Mouse (Mus musculus): ENCODE measurements around the gene Fam43b. TPM values are rescaled to one million over a fixed set of nuclear protein-coding genes. Genes with fewer than 3 reads are reported as not detected.

Fam43b gene
- polyA plus RNA-seq, 1 experiment, result not detected

GRCm38 (mm10) chr4:138368498-138369260 is 27.6 kb downstream of the Fam43b start:
- H3K79me3 ChIP-seq (ENCODE audit: low read depth), result no peaks in the 10 kb centered on the region
- TF ChIP-seq CTCF (IDR thresholded peaks at IDR 0.05; ENCODE audit: control insufficient read depth, insufficient read depth, insufficient read length) (no peak), FOSL1 (IDR thresholded peaks at IDR 0.05; ENCODE audit: insufficient read depth, low read length, poor library complexity, severe bottlenecking) (no peak), MYOD1 (IDR thresholded peaks at IDR 0.05; ENCODE audit: control insufficient read depth, insufficient read length, low read depth) (no peak), USF1 (IDR thresholded peaks at IDR 0.05; ENCODE audit: low read depth) (no peak), MAX (IDR thresholded peaks at IDR 0.05) (no peak), MYOG (IDR thresholded peaks at IDR 0.05; ENCODE audit: control insufficient read depth, extremely low read depth, insufficient read length) (no peak), CEBPB (IDR thresholded peaks at IDR 0.05; ENCODE audit: low read depth) (no peak)
- no peak overlapping the region for H3K4me3 ChIP-seq (ENCODE audit: insufficient read depth, poor library complexity, severe bottlenecking)

GRCm38 (mm10) chr4:138367641-138368497 is 28.5 kb downstream of the Fam43b start, which contains the start of gene Cda:
Gene Cda, minus strand, starts transcription at chr4:138367992.
- no peaks in the 10 kb centered on the region for H3K36me3 ChIP-seq (ENCODE audit: control insufficient read depth, insufficient read depth)
- TF ChIP-seq MYOD1 (IDR thresholded peaks at IDR 0.05; ENCODE audit: control insufficient read depth, insufficient read length, low read depth) (no peak), CTCF (IDR thresholded peaks at IDR 0.05; ENCODE audit: control insufficient read depth, insufficient read depth, insufficient read length) (no peak), FOSL1 (IDR thresholded peaks at IDR 0.05; ENCODE audit: insufficient read depth, low read length, poor library complexity, severe bottlenecking) (no peak), MYOG (IDR thresholded peaks at IDR 0.05; ENCODE audit: control insufficient read depth, extremely low read depth, insufficient read length) (no peak), MAX (IDR thresholded peaks at IDR 0.05) (no peak), USF1 (IDR thresholded peaks at IDR 0.05; ENCODE audit: low read depth) (no peak), CEBPB (IDR thresholded peaks at IDR 0.05; ENCODE audit: low read depth) (no peak)
- peak within 1 kb of the TSS; percentile 43 for H3ac ChIP-seq (ENCODE audit: control insufficient read depth, insufficient read length, low read depth)

More at GRCm38 (mm10) chr4:138368498-138369260, 27.6 kb downstream of the Fam43b start:
- Histone ChIP-seq H3ac (ENCODE audit: control insufficient read depth, insufficient read length, low read depth) (no peak overlapping the region), H3K79me2 (ENCODE audit: control insufficient read depth, insufficient read depth) (no peaks in the 10 kb centered on the region), H3K27me3 (ENCODE audit: control insufficient read depth, insufficient read depth, insufficient read length) (no peaks in the 10 kb centered on the region), H3K36me3 (ENCODE audit: control insufficient read depth, insufficient read depth) (no peaks in the 10 kb centered on the region)

GRCm38 (mm10) chr4:138366561-138366960 is 29.8 kb downstream of the Fam43b start:
- Histone ChIP-seq H3ac (ENCODE audit: control insufficient read depth, insufficient read length, low read depth) (no peak overlapping the region), H3K27me3 (ENCODE audit: control insufficient read depth, insufficient read depth, insufficient read length) (no peaks in the 10 kb centered on the region), H3K4me3 (ENCODE audit: insufficient read depth, poor library complexity, severe bottlenecking) (no peak overlapping the region), H3K79me3 (ENCODE audit: low read depth) (no peaks in the 10 kb centered on the region), H3K79me2 (ENCODE audit: control insufficient read depth, insufficient read depth) (no peaks in the 10 kb centered on the region), H3K36me3 (ENCODE audit: control insufficient read depth, insufficient read depth) (no peaks in the 10 kb centered on the region)
- TF ChIP-seq CEBPB (IDR thresholded peaks at IDR 0.05; ENCODE audit: low read depth), result no peak
- TF ChIP-seq MYOD1 (IDR thresholded peaks at IDR 0.05; ENCODE audit: control insufficient read depth, insufficient read length, low read depth), result no peak
- TF ChIP-seq USF1 (IDR thresholded peaks at IDR 0.05; ENCODE audit: low read depth), result no peak
- TF ChIP-seq MAX (IDR thresholded peaks at IDR 0.05), result no peak
- TF ChIP-seq FOSL1 (IDR thresholded peaks at IDR 0.05; ENCODE audit: insufficient read depth, low read length, poor library complexity, severe bottlenecking), result no peak
- TF ChIP-seq MYOG (IDR thresholded peaks at IDR 0.05; ENCODE audit: control insufficient read depth, extremely low read depth, insufficient read length), result no peak
- no peak for TF ChIP-seq CTCF (IDR thresholded peaks at IDR 0.05; ENCODE audit: control insufficient read depth, insufficient read depth, insufficient read length)

More at GRCm38 (mm10) chr4:138367641-138368497, 28.5 kb downstream of the Fam43b start, which contains the start of gene Cda:
- Histone ChIP-seq H3K79me3 (ENCODE audit: low read depth) (no peaks in the 10 kb centered on the region), H3K27me3 (ENCODE audit: control insufficient read depth, insufficient read depth, insufficient read length) (no peaks in the 10 kb centered on the region), H3K79me2 (ENCODE audit: control insufficient read depth, insufficient read depth) (no peaks in the 10 kb centered on the region), H3K4me3 (ENCODE audit: insufficient read depth, poor library complexity, severe bottlenecking) (peak within 1 kb of the TSS; percentile 26)

GRCm38 (mm10) chr4:138363511-138363910 is 32.8 kb downstream of the Fam43b start:
- H3K79me3 ChIP-seq (ENCODE audit: low read depth), result no peaks in the 10 kb centered on the region
- H3K36me3 ChIP-seq (ENCODE audit: control insufficient read depth, insufficient read depth), result no peaks in the 10 kb centered on the region
- no peak for TF ChIP-seq CEBPB (IDR thresholded peaks at IDR 0.05; ENCODE audit: low read depth)
- TF ChIP-seq MYOG (IDR thresholded peaks at IDR 0.05; ENCODE audit: control insufficient read depth, extremely low read depth, insufficient read length), result no peak
- no peak for TF ChIP-seq MYOD1 (IDR thresholded peaks at IDR 0.05; ENCODE audit: control insufficient read depth, insufficient read length, low read depth)
- TF ChIP-seq FOSL1 (IDR thresholded peaks at IDR 0.05; ENCODE audit: insufficient read depth, low read length, poor library complexity, severe bottlenecking), result no peak
- no peak for TF ChIP-seq USF1 (IDR thresholded peaks at IDR 0.05; ENCODE audit: low read depth)
- no peak for TF ChIP-seq MAX (IDR thresholded peaks at IDR 0.05)
- no peak for TF ChIP-seq CTCF (IDR thresholded peaks at IDR 0.05; ENCODE audit: control insufficient read depth, insufficient read depth, insufficient read length)
- H3ac ChIP-seq (ENCODE audit: control insufficient read depth, insufficient read length, low read depth), result no peak overlapping the region
- H3K4me3 ChIP-seq (ENCODE audit: insufficient read depth, poor library complexity, severe bottlenecking), result no peak overlapping the region
- no peaks in the 10 kb centered on the region for H3K27me3 ChIP-seq (ENCODE audit: control insufficient read depth, insufficient read depth, insufficient read length)
- H3K79me2 ChIP-seq (ENCODE audit: control insufficient read depth, insufficient read depth), result no peaks in the 10 kb centered on the region

GRCm38 (mm10) chr4:138362883-138363282 is 33.4 kb downstream of the Fam43b start:
- no peak for TF ChIP-seq FOSL1 (IDR thresholded peaks at IDR 0.05; ENCODE audit: insufficient read depth, low read length, poor library complexity, severe bottlenecking)
- no peak for TF ChIP-seq MAX (IDR thresholded peaks at IDR 0.05)
- no peak for TF ChIP-seq CEBPB (IDR thresholded peaks at IDR 0.05; ENCODE audit: low read depth)
- no peak for TF ChIP-seq MYOG (IDR thresholded peaks at IDR 0.05; ENCODE audit: control insufficient read depth, extremely low read depth, insufficient read length)
- no peak for TF ChIP-seq USF1 (IDR thresholded peaks at IDR 0.05; ENCODE audit: low read depth)
- no peak for TF ChIP-seq MYOD1 (IDR thresholded peaks at IDR 0.05; ENCODE audit: control insufficient read depth, insufficient read length, low read depth)
- TF ChIP-seq CTCF (IDR thresholded peaks at IDR 0.05; ENCODE audit: control insufficient read depth, insufficient read depth, insufficient read length), result no peak

More at GRCm38 (mm10) chr4:138362883-138363282, 33.4 kb downstream of the Fam43b start:
- Histone ChIP-seq H3ac (ENCODE audit: control insufficient read depth, insufficient read length, low read depth) (no peak overlapping the region), H3K79me3 (ENCODE audit: low read depth) (no peaks in the 10 kb centered on the region), H3K27me3 (ENCODE audit: control insufficient read depth, insufficient read depth, insufficient read length) (no peaks in the 10 kb centered on the region), H3K4me3 (ENCODE audit: insufficient read depth, poor library complexity, severe bottlenecking) (no peak overlapping the region), H3K36me3 (ENCODE audit: control insufficient read depth, insufficient read depth) (no peaks in the 10 kb centered on the region), H3K79me2 (ENCODE audit: control insufficient read depth, insufficient read depth) (no peaks in the 10 kb centered on the region)

Data from C2C12 (cell line).